Mouse (Mus musculus): ENCODE data around the gene Casz1.

GRCm38 (mm10) chr4:148803031-148803430 is 1.2 kb upstream of the Casz1 start:
- TF ChIP-seq POLR2A (IDR thresholded peaks at IDR 0.05; ENCODE audit: low read depth, low read length) (no peak), CTCF (conservative IDR thresholded peaks at IDR 0.05; ENCODE audit: insufficient read depth, insufficient read length, low read depth, low read length) (no peak)
